Mouse (Mus musculus): ENCODE measurements around the gene Tmem232. TPM values are rescaled to one million over a fixed set of nuclear protein-coding genes. Genes with fewer than 3 reads are reported as not detected.

Tmem232 gene
- total and polyA plus RNA-seq, 3 experiments: 0.16 TPM; not detected in 2

DNA sequence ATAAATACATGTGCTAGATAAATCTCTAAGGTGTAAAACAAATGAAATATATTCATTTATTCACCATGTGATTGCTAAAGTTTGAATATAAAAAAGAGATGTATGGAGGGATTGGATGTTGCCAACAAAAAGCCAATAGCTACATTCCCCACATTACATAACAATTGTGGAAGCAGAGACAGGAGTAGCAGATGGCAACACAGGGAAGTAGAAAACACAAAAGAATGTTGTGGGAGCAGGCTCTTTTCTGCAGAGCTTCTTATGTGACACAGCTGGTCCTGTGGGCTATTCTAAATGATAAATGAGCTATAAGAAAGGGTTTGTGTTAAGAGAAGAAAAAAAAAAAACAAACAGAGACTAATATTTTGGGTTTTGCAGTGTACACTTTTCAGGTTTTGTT is 240.6 kb downstream of the Tmem232 start:
- Histone ChIP-seq H3K9me3 (replicated peaks; ENCODE audit: low read length) (no peaks in the 10 kb centered on the region), H3K27me3 (replicated peaks) (no peaks in the 10 kb centered on the region), H3K4me2 (ENCODE audit: insufficient read depth, low read depth, poor library complexity, severe bottlenecking) (no peak overlapping the region), H3K36me3 (replicated peaks in 1 of 2; ENCODE audit: control insufficient read depth in 1 of 2, insufficient read depth in 1 of 2, low read length in 1 of 2) (no peaks in the 10 kb centered on the region), H3K79me2 (replicated peaks; ENCODE audit: control insufficient read depth, extremely low read depth, insufficient read depth, poor library complexity, severe bottlenecking) (no peaks in the 10 kb centered on the region), H3K27ac (ENCODE audit: insufficient read depth, low read depth) (no peak overlapping the region), H3K4me3 (replicated peaks in 1 of 3; ENCODE audit: low read depth in 2 of 3, low read length in 2 of 3, poor library complexity in 1 of 3) (no peak overlapping the region), H3K9ac (ENCODE audit: insufficient read depth, low read depth) (no peak overlapping the region), H3K4me1 (ENCODE audit: control insufficient read depth in 1 of 2, insufficient read depth in 2 of 2) (peaks cover 2 to 11% of the 10 kb centered on the region in 2 experiments; a peak in 2 of 4 replicates)
- TF ChIP-seq E2F4 (IDR thresholded peaks at IDR 0.05; ENCODE audit: insufficient replicate concordance, low read depth, low read length) (no peak), SIN3A (IDR thresholded peaks at IDR 0.05; ENCODE audit: low read length) (no peak), CHD2 (IDR thresholded peaks at IDR 0.05; ENCODE audit: low read length) (no peak), KAT2A (IDR thresholded peaks at IDR 0.05; ENCODE audit: insufficient replicate concordance, low read length) (no peak), ELF1 (IDR thresholded peaks at IDR 0.05; ENCODE audit: low read depth, low read length) (no peak), RAD21 (IDR thresholded peaks at IDR 0.05; ENCODE audit: low read depth, low read length) (no peak), HCFC1 (IDR thresholded peaks at IDR 0.05; ENCODE audit: low read depth, low read length) (no peak), ZKSCAN1 (IDR thresholded peaks at IDR 0.05; ENCODE audit: borderline replicate concordance, low read depth, low read length) (no peak), NELFE (IDR thresholded peaks at IDR 0.05; ENCODE audit: low read depth, low read length) (no peak), POLR2A (IDR thresholded peaks at IDR 0.05; ENCODE audit: low read depth, low read length) (no peak), UBTF (IDR thresholded peaks at IDR 0.05; ENCODE audit: low read depth, low read length) (no peak), USF2 (conservative IDR thresholded peaks at IDR 0.05; ENCODE audit: low read depth, low read length) (no peak), MAFK (IDR thresholded peaks at IDR 0.05; ENCODE audit: insufficient replicate concordance, low read length) (no peak)
- no peak for DNase-seq (ENCODE audit: extremely low read depth)
- in situ Hi-C loops (cut with MboI; ENCODE audit: low pct_ligation_motif_present, low pct_unique_long_range_greater_than_20kb, low sequenced_read_pairs): no loop called here
- dilution Hi-C loops (cut with MboI; ENCODE audit: extremely low pct_ligation_motif_present, extremely low pct_unique_long_range_greater_than_20kb, low sequenced_read_pairs): no loop called here

DNA sequence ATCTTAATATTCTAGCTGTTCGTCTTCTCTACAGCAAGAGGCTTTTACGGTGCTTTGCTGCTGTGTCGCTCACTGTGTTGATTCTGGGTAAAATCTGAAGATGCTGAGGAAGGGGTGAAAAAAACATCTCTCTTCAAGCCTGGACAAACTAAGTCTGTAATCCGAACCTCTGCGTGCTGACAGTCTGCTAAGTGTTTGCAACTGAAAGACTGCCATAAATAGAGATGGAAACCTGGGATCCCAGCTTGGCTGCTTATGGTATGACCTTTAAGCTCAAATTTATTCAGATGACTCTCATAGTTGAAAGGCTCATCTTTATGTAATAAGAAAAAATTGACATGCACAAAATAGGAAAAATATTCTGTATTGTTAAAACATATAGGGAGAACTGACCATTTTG is 242.8 kb downstream of the Tmem232 start:
- H3K4me3 ChIP-seq (replicated peaks in 1 of 3; ENCODE audit: low read depth in 2 of 3, low read length in 2 of 3, poor library complexity in 1 of 3): no peak overlapping the region
- H3K27ac ChIP-seq (ENCODE audit: insufficient read depth, low read depth): no peak overlapping the region
- no peaks in the 10 kb centered on the region for H3K79me2 ChIP-seq (replicated peaks; ENCODE audit: control insufficient read depth, extremely low read depth, insufficient read depth, poor library complexity, severe bottlenecking)
- TF ChIP-seq ZMIZ1 (IDR thresholded peaks at IDR 0.05; ENCODE audit: low read depth, low read length): no peak
- H3K9me3 ChIP-seq (replicated peaks; ENCODE audit: low read length): no peaks in the 10 kb centered on the region
- H3K36me3 ChIP-seq (replicated peaks in 1 of 2; ENCODE audit: control insufficient read depth in 1 of 2, insufficient read depth in 1 of 2, low read length in 1 of 2): no peaks in the 10 kb centered on the region
- H3K9ac ChIP-seq (ENCODE audit: insufficient read depth, low read depth): no peak overlapping the region
- H3K4me2 ChIP-seq (ENCODE audit: insufficient read depth, low read depth, poor library complexity, severe bottlenecking): no peak overlapping the region
- peaks cover 2 to 11% of the 10 kb centered on the region in 2 experiments; a peak in 2 of 4 replicates for H3K4me1 ChIP-seq (ENCODE audit: control insufficient read depth in 1 of 2, insufficient read depth in 2 of 2)
- no peak for DNase-seq (ENCODE audit: extremely low read depth)
- dilution Hi-C loops (cut with MboI; ENCODE audit: extremely low pct_ligation_motif_present, extremely low pct_unique_long_range_greater_than_20kb, low sequenced_read_pairs) (no loop called here), in situ Hi-C loops (cut with MboI; ENCODE audit: low pct_ligation_motif_present, low pct_unique_long_range_greater_than_20kb, low sequenced_read_pairs) (no loop called here)
- H3K27me3 ChIP-seq (replicated peaks): no peaks in the 10 kb centered on the region

DNA sequence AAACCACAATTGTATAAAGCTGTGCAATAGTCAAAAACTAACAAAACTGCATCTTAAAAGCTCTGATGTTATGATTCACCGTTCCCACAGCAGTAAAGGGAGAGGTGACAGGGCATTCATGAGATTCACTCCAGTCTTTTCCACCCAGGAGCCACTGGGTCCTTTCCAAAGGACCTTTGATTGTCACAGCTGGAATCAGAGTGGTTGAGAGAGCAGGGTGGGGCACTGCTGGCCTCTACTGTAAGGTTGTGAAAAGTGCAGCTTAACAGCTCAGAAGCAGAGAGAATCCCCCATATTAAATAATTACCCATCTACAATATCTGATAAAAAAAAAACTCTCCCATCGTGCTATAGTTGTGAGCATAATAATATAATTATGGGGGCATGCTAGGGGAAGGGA is 288.4 kb downstream of the Tmem232 start:
- in situ Hi-C loops (cut with MboI; ENCODE audit: low pct_ligation_motif_present, low pct_unique_long_range_greater_than_20kb, low sequenced_read_pairs) (no loop called here), dilution Hi-C loops (cut with MboI; ENCODE audit: extremely low pct_ligation_motif_present, extremely low pct_unique_long_range_greater_than_20kb, low sequenced_read_pairs) (no loop called here)
- Histone ChIP-seq H3K4me1 (ENCODE audit: control insufficient read depth in 1 of 2, insufficient read depth in 2 of 2) (no peaks in the 10 kb centered on the region), H3K4me3 (replicated peaks in 1 of 3; ENCODE audit: low read depth in 2 of 3, low read length in 2 of 3, poor library complexity in 1 of 3) (no peak overlapping the region), H3K79me2 (replicated peaks; ENCODE audit: control insufficient read depth, extremely low read depth, insufficient read depth, poor library complexity, severe bottlenecking) (no peaks in the 10 kb centered on the region), H3K27ac (ENCODE audit: insufficient read depth, low read depth) (no peak overlapping the region), H3K36me3 (replicated peaks in 1 of 2; ENCODE audit: control insufficient read depth in 1 of 2, insufficient read depth in 1 of 2, low read length in 1 of 2) (no peaks in the 10 kb centered on the region), H3K9ac (ENCODE audit: insufficient read depth, low read depth) (no peak overlapping the region), H3K9me3 (replicated peaks; ENCODE audit: low read length) (no peaks in the 10 kb centered on the region), H3K27me3 (replicated peaks) (no peaks in the 10 kb centered on the region), H3K4me2 (ENCODE audit: insufficient read depth, low read depth, poor library complexity, severe bottlenecking) (no peak overlapping the region)
- peak; percentile 7 for DNase-seq (ENCODE audit: extremely low read depth)
- no peak for TF ChIP-seq ZC3H11A (IDR thresholded peaks at IDR 0.05; ENCODE audit: low read depth, low read length)
- TF ChIP-seq POLR2AphosphoS2 (IDR thresholded peaks at IDR 0.05; ENCODE audit: low read depth, low read length): no peak
- TF ChIP-seq E2F4 (IDR thresholded peaks at IDR 0.05; ENCODE audit: insufficient replicate concordance, low read depth, low read length): no peak
- peak; percentile 56 for TF ChIP-seq RAD21 (IDR thresholded peaks at IDR 0.05; ENCODE audit: low read depth, low read length)
- peak; percentile 32 for TF ChIP-seq SMC3 (IDR thresholded peaks at IDR 0.05; ENCODE audit: low read depth, low read length)
- TF ChIP-seq CTCF (conservative IDR thresholded peaks at IDR 0.05 in 1 of 2, IDR thresholded peaks at IDR 0.05 in 1 of 2; ENCODE audit: low read depth in 2 of 2, low read length in 2 of 2): peak; percentile 19 to 53; a peak in 2 of 4 replicates

All from CH12.LX (cell line).